Mouse (Mus musculus): ENCODE data around the gene Vmn1r189. TPM values are rescaled to one million over a fixed set of nuclear protein-coding genes. Genes with fewer than 3 reads are reported as not detected.
A peak's percentile ranks its signal among the peaks of the same experiment; 100 is the strongest.
"Not testable (repeated sequence)": the region's sequence is repeated elsewhere in the genome, so short reads cannot be mapped to it uniquely, and the experiment has no call there.

Gene Vmn1r189
- polyA plus RNA-seq (2015; fragmentation: Nextera tagmentation; extraction: Ambion mirVana) = not detected in 2 replicates

GRCm38 (mm10) chr13:22105724-22106123 is at the start of gene Vmn1r189:
Gene Vmn1r189 (minus strand): TSS chr13:22105824.
- DNase-seq; H3K36me3 ChIP-seq (replicated peaks; ENCODE audit: insufficient read depth, low read length); H3K9me3 ChIP-seq (ENCODE audit: low read length); H3K4me3 ChIP-seq (ENCODE audit: low read depth, low read length); H3K27ac ChIP-seq (ENCODE audit: low read depth); H3K9ac ChIP-seq (replicated peaks); ATAC-seq; H3K27me3 ChIP-seq (ENCODE audit: insufficient read depth, low read length); H3K4me1 ChIP-seq (ENCODE audit: insufficient read depth); H3K4me2 ChIP-seq (ENCODE audit: low read depth, low read length): not testable (repeated sequence)
- WGBS (ENCODE audit: insufficient replicate concordance) = 70% methylated on average over 2 of the region's 2 CpGs

- H3K27me3 ChIP-seq (ENCODE audit: insufficient read depth, low read length); H3K27ac ChIP-seq (ENCODE audit: low read depth); ATAC-seq; H3K4me3 ChIP-seq (ENCODE audit: low read depth, low read length); H3K9me3 ChIP-seq (ENCODE audit: low read length); DNase-seq; H3K4me2 ChIP-seq (ENCODE audit: low read depth, low read length); H3K9ac ChIP-seq (replicated peaks); H3K4me1 ChIP-seq (ENCODE audit: insufficient read depth); H3K36me3 ChIP-seq (replicated peaks; ENCODE audit: insufficient read depth, low read length): not testable (repeated sequence)
- WGBS (ENCODE audit: insufficient replicate concordance) = 59% methylated on average over 5 of the region's 5 CpGs
Measured at GRCm38 (mm10) chr13:22136495-22137293, 31.1 kb upstream of the Vmn1r189 start.

- H3K27ac ChIP-seq (ENCODE audit: low read depth); H3K4me3 ChIP-seq (ENCODE audit: low read depth, low read length); H3K27me3 ChIP-seq (ENCODE audit: insufficient read depth, low read length); H3K9ac ChIP-seq (replicated peaks); H3K4me1 ChIP-seq (ENCODE audit: insufficient read depth); H3K9me3 ChIP-seq (ENCODE audit: low read length); DNase-seq; H3K36me3 ChIP-seq (replicated peaks; ENCODE audit: insufficient read depth, low read length); H3K4me2 ChIP-seq (ENCODE audit: low read depth, low read length); ATAC-seq: not testable (repeated sequence)
- WGBS (ENCODE audit: insufficient replicate concordance) = 52% methylated on average over 1 of the region's 1 CpGs
Measured at GRCm38 (mm10) chr13:22084140-22084539, 21.5 kb downstream of the Vmn1r189 start, which contains the start of gene Vmn1r188. Gene Vmn1r188 (plus strand): TSS chr13:22084440.

GRCm38 (mm10) chr13:22063468-22063867 is 42.2 kb downstream of the Vmn1r189 start:
- H3K4me1 ChIP-seq (ENCODE audit: insufficient read depth) = no peaks in the 10 kb centered on the region
- H3K4me2 ChIP-seq (ENCODE audit: low read depth, low read length) = no peak overlapping the region
- no peak overlapping the region for H3K9ac ChIP-seq (replicated peaks)
- no peaks in the 10 kb centered on the region for H3K27me3 ChIP-seq (ENCODE audit: insufficient read depth, low read length)
- H3K4me3 ChIP-seq (ENCODE audit: low read depth, low read length) = no peak overlapping the region
- WGBS (ENCODE audit: insufficient replicate concordance) = 43% methylated on average over 1 of the region's 1 CpGs
- ATAC-seq = no peak
- no peak for DNase-seq
- no peak for TF ChIP-seq CTCF (IDR thresholded peaks at IDR 0.05; ENCODE audit: low read depth)
- no peak for TF ChIP-seq EP300 (IDR thresholded peaks at IDR 0.05; ENCODE audit: low read depth)
- no peaks in the 10 kb centered on the region for H3K36me3 ChIP-seq (replicated peaks; ENCODE audit: insufficient read depth, low read length)
- H3K9me3 ChIP-seq (ENCODE audit: low read length) = no peaks in the 10 kb centered on the region
- no peak overlapping the region for H3K27ac ChIP-seq (ENCODE audit: low read depth)

GRCm38 (mm10) chr13:22061422-22061821 is 44.2 kb downstream of the Vmn1r189 start:
- Histone ChIP-seq H3K27ac (ENCODE audit: low read depth) (no peak overlapping the region), H3K4me1 (ENCODE audit: insufficient read depth) (no peaks in the 10 kb centered on the region), H3K36me3 (replicated peaks; ENCODE audit: insufficient read depth, low read length) (no peaks in the 10 kb centered on the region), H3K9ac (replicated peaks) (no peak overlapping the region), H3K4me3 (ENCODE audit: low read depth, low read length) (no peak overlapping the region), H3K27me3 (ENCODE audit: insufficient read depth, low read length) (no peaks in the 10 kb centered on the region), H3K9me3 (ENCODE audit: low read length) (no peaks in the 10 kb centered on the region), H3K4me2 (ENCODE audit: low read depth, low read length) (no peak overlapping the region)
- WGBS (ENCODE audit: insufficient replicate concordance) = 54% methylated on average over 1 of the region's 1 CpGs
- no peak for DNase-seq
- no peak for TF ChIP-seq CTCF (IDR thresholded peaks at IDR 0.05; ENCODE audit: low read depth)
- TF ChIP-seq EP300 (IDR thresholded peaks at IDR 0.05; ENCODE audit: low read depth) = no peak
- ATAC-seq = no peak

- Histone ChIP-seq H3K9me3 (ENCODE audit: low read length) (no peaks in the 10 kb centered on the region), H3K36me3 (replicated peaks; ENCODE audit: insufficient read depth, low read length) (no peaks in the 10 kb centered on the region), H3K4me2 (ENCODE audit: low read depth, low read length) (no peak overlapping the region), H3K9ac (replicated peaks) (no peak overlapping the region), H3K27me3 (ENCODE audit: insufficient read depth, low read length) (no peaks in the 10 kb centered on the region), H3K27ac (ENCODE audit: low read depth) (no peak overlapping the region), H3K4me1 (ENCODE audit: insufficient read depth) (peaks cover 16% of the 10 kb centered on the region), H3K4me3 (ENCODE audit: low read depth, low read length) (no peak overlapping the region)
- DNase-seq = no peak
- TF ChIP-seq EP300 (IDR thresholded peaks at IDR 0.05; ENCODE audit: low read depth) = no peak
- TF ChIP-seq CTCF (IDR thresholded peaks at IDR 0.05; ENCODE audit: low read depth) = no peak
- WGBS (ENCODE audit: insufficient replicate concordance) = 84% methylated on average over 1 of the region's 1 CpGs
- ATAC-seq = no peak
Measured at GRCm38 (mm10) chr13:22053754-22054153, 51.9 kb downstream of the Vmn1r189 start.

- TF ChIP-seq CTCF (IDR thresholded peaks at IDR 0.05; ENCODE audit: low read depth) (no peak), EP300 (IDR thresholded peaks at IDR 0.05; ENCODE audit: low read depth) (no peak)
- H3K4me3 ChIP-seq (ENCODE audit: low read depth, low read length) = peak overlapping the region; percentile 49
- H3K36me3 ChIP-seq (replicated peaks; ENCODE audit: insufficient read depth, low read length) = no peaks in the 10 kb centered on the region
- H3K4me1 ChIP-seq (ENCODE audit: insufficient read depth) = peaks cover 16% of the 10 kb centered on the region
- peak overlapping the region; percentile 60 for H3K9ac ChIP-seq (replicated peaks)
- H3K4me2 ChIP-seq (ENCODE audit: low read depth, low read length) = peak overlapping the region; percentile 88
- 12% methylated on average over 5 of the region's 5 CpGs for WGBS (ENCODE audit: insufficient replicate concordance)
- DNase-seq = no peak
- H3K9me3 ChIP-seq (ENCODE audit: low read length) = no peaks in the 10 kb centered on the region
- H3K27me3 ChIP-seq (ENCODE audit: insufficient read depth, low read length) = no peaks in the 10 kb centered on the region
- H3K27ac ChIP-seq (ENCODE audit: low read depth) = no peak overlapping the region
- no peak for ATAC-seq
Measured at GRCm38 (mm10) chr13:22051523-22051859, 54.1 kb downstream of the Vmn1r189 start.
